Mouse (Mus musculus) liver, embryonic 12.5 days (tissue): ENCODE data around the gene Rap1a. TPM values are rescaled to one million over a fixed set of nuclear protein-coding genes. Genes with fewer than 3 reads are reported as not detected.

ENCODE experiments used
- ATAC-seq: fragments of 200-750 bp; cut with Nextera tagmentation; 2 replicates; pipeline ENCODE4 v1.8.0; 2017; ENCODE audit warnings: moderate number of reproducible peaks, mild to moderate bottlenecking, moderate library complexity
- H3K27ac ChIP-seq: fragments of 300-500 bp; sonication (generic); 2 replicates; pipeline ENCODE4 v1.5.1; 2016; ENCODE audit warnings: mild to moderate bottlenecking
- H3K27me3 ChIP-seq: fragments of 300-500 bp; sonication (generic); replicated peaks from 2 replicates; pipeline ENCODE4 v1.6.1; 2016; ENCODE audit warnings: mild to moderate bottlenecking, moderate library complexity
- H3K36me3 ChIP-seq: fragments of 300-500 bp; sonication (generic); 2 replicates; pipeline ENCODE4 v1.6.1; 2016; ENCODE audit warnings: mild to moderate bottlenecking, moderate library complexity
- H3K4me1 ChIP-seq: fragments of 300-500 bp; sonication (generic); 2 replicates; pipeline ENCODE4 v1.6.1; 2016
- H3K4me2 ChIP-seq: fragments of 300-500 bp; sonication (generic); 2 replicates; pipeline ENCODE4 v1.6.1; 2016; ENCODE audit warnings: mild to moderate bottlenecking, moderate library complexity
- H3K4me3 ChIP-seq: fragments of 300-500 bp; sonication (generic); 2 replicates; pipeline ENCODE4 v1.5.1; 2016; ENCODE audit warnings: mild to moderate bottlenecking, moderate library complexity
- H3K9ac ChIP-seq: fragments of 300-500 bp; sonication (generic); 2 replicates; pipeline ENCODE4 v1.6.1; 2016; ENCODE audit warnings: mild to moderate bottlenecking, moderate library complexity
- H3K9me3 ChIP-seq: fragments of 300-500 bp; sonication (generic); replicated peaks from 2 replicates; pipeline ENCODE4 v1.6.1; 2016; ENCODE audit warnings: mild to moderate bottlenecking, moderate library complexity
- WGBS: fragments of 180-500 bp; shearing (Covaris S2); methylation state at CpG from one replicate; pipeline ENCODE4 v1.1.7; 2016; ENCODE audit not compliant: insufficient replicate concordance; 5-methylcytosine and 5-hydroxymethylcytosine counted together
- polyA plus RNA-seq: library from polyadenylated mRNA; unstranded; fragments of >200 nt; fragmentation: Nextera tagmentation; extraction: Ambion mirVana; gene quantifications from 2 replicates; pipeline ENCODE4 v1.2.1, GENCODE M21; 2016

Gene Rap1a
- polyA plus RNA-seq, 1 experiment from 2014 or later: 122 TPM

GRCm38 (mm10) chr3:105821504-105821903 lies 20.4 kb upstream of the Rap1a start:
- ATAC-seq: no peak
- H3K27ac ChIP-seq: no peak overlapping the region
- 83% methylated on average over 3 of the region's 3 CpGs for WGBS

GRCm38 (mm10) chr3:105820272-105820671 lies 19.1 kb upstream of the Rap1a start:
- no peak for ATAC-seq
- WGBS: 80% methylated on average over 3 of the region's 3 CpGs
- H3K9me3 ChIP-seq: no peaks in the 10 kb centered on the region
- H3K27ac ChIP-seq: no peak overlapping the region
- H3K4me3 ChIP-seq: no peak overlapping the region
- H3K9ac ChIP-seq: no peak overlapping the region
- H3K27me3 ChIP-seq: no peaks in the 10 kb centered on the region
- peaks cover 47% of the 10 kb centered on the region for H3K4me1 ChIP-seq
- H3K4me2 ChIP-seq: no peak overlapping the region
- H3K36me3 ChIP-seq: no peaks in the 10 kb centered on the region

More at GRCm38 (mm10) chr3:105821504-105821903, 20.4 kb upstream of the Rap1a start:
- no peak overlapping the region for H3K4me3 ChIP-seq
- no peak overlapping the region for H3K4me2 ChIP-seq
- H3K9me3 ChIP-seq: no peaks in the 10 kb centered on the region
- H3K27me3 ChIP-seq: no peaks in the 10 kb centered on the region
- no peak overlapping the region for H3K9ac ChIP-seq
- H3K36me3 ChIP-seq: no peaks in the 10 kb centered on the region
- H3K4me1 ChIP-seq: peaks cover 44% of the 10 kb centered on the region

GRCm38 (mm10) chr3:105818130-105819004 lies 17.2 kb upstream of the Rap1a start:
- Histone ChIP-seq H3K9ac (no peak overlapping the region), H3K36me3 (no peaks in the 10 kb centered on the region), H3K4me2 (no peak overlapping the region), H3K27ac (no peak overlapping the region), H3K9me3 (no peaks in the 10 kb centered on the region), H3K4me3 (no peak overlapping the region), H3K4me1 (peaks cover 46% of the 10 kb centered on the region), H3K27me3 (no peaks in the 10 kb centered on the region)
- 23% methylated on average over 6 of the region's 6 CpGs for WGBS
- ATAC-seq: no peak

- Histone ChIP-seq H3K4me2 (no peak overlapping the region), H3K36me3 (no peaks in the 10 kb centered on the region), H3K27ac (no peak overlapping the region), H3K9me3 (no peaks in the 10 kb centered on the region), H3K4me1 (peaks cover 67% of the 10 kb centered on the region), H3K9ac (no peak overlapping the region), H3K27me3 (no peaks in the 10 kb centered on the region), H3K4me3 (no peak overlapping the region)
- 33% methylated on average over 8 of the region's 8 CpGs for WGBS
- no peak for ATAC-seq
Observed at GRCm38 (mm10) chr3:105816089-105816488, 15.0 kb upstream of the Rap1a start.

- H3K27me3 ChIP-seq: no peaks in the 10 kb centered on the region
- no peaks in the 10 kb centered on the region for H3K36me3 ChIP-seq
- peak; percentile 99 for ATAC-seq
- peak overlapping the region; percentile 75 for H3K27ac ChIP-seq
- H3K4me1 ChIP-seq: peaks cover 73% of the 10 kb centered on the region
- H3K4me3 ChIP-seq: no peak overlapping the region
- H3K9me3 ChIP-seq: no peaks in the 10 kb centered on the region
- 34% methylated on average over 10 of the region's 10 CpGs for WGBS
- H3K9ac ChIP-seq: no peak overlapping the region
- peak overlapping the region; percentile 39 for H3K4me2 ChIP-seq
Observed at GRCm38 (mm10) chr3:105815236-105815904, 14.2 kb upstream of the Rap1a start.

GRCm38 (mm10) chr3:105811146-105811545 lies 10.0 kb upstream of the Rap1a start:
- 79% methylated on average over 2 of the region's 2 CpGs for WGBS
- no peak for ATAC-seq
- Histone ChIP-seq H3K9ac (0 out of 2 replicates have a peak overlapping the region, but pooled peaks have one; percentile 33), H3K4me2 (no peak overlapping the region), H3K36me3 (no peaks in the 10 kb centered on the region), H3K27me3 (no peaks in the 10 kb centered on the region), H3K27ac (peak overlapping the region; percentile 55; the same call in 1 of the 2 replicates), H3K9me3 (no peaks in the 10 kb centered on the region), H3K4me3 (no peak overlapping the region), H3K4me1 (peaks cover 90% of the 10 kb centered on the region)

- Histone ChIP-seq H3K9me3 (no peaks in the 10 kb centered on the region), H3K27ac (peak overlapping the region; percentile 96), H3K36me3 (no peaks in the 10 kb centered on the region), H3K4me3 (peak overlapping the region; percentile 34; the same call in 1 of the 2 replicates), H3K4me1 (peaks cover 85% of the 10 kb centered on the region), H3K9ac (peak overlapping the region; percentile 64), H3K27me3 (no peaks in the 10 kb centered on the region), H3K4me2 (peak overlapping the region; percentile 65)
- ATAC-seq: peak; percentile 100
- 13% methylated on average over 14 of the region's 14 CpGs for WGBS
Observed at GRCm38 (mm10) chr3:105808179-105809037, 7.3 kb upstream of the Rap1a start.

- no peaks in the 10 kb centered on the region for H3K27me3 ChIP-seq
- H3K36me3 ChIP-seq: no peaks in the 10 kb centered on the region
- no peaks in the 10 kb centered on the region for H3K9me3 ChIP-seq
- peak; percentile 17 for ATAC-seq
- H3K4me1 ChIP-seq: peaks cover 87% of the 10 kb centered on the region
- WGBS: 14% methylated on average over 1 of the region's 1 CpGs
- peak overlapping the region; percentile 65 for H3K4me2 ChIP-seq
- H3K4me3 ChIP-seq: 0 out of 2 replicates have a peak overlapping the region, but pooled peaks have one; percentile 34
- H3K9ac ChIP-seq: peak overlapping the region; percentile 64
- H3K27ac ChIP-seq: peak overlapping the region; percentile 96
Observed at GRCm38 (mm10) chr3:105807672-105808071, 6.5 kb upstream of the Rap1a start.

- ATAC-seq: no peak
- no peaks in the 10 kb centered on the region for H3K9me3 ChIP-seq
- H3K27me3 ChIP-seq: no peaks in the 10 kb centered on the region
- H3K4me1 ChIP-seq: peaks cover 87% of the 10 kb centered on the region
- H3K4me3 ChIP-seq: no peak overlapping the region
- no peak overlapping the region for H3K4me2 ChIP-seq
- H3K36me3 ChIP-seq: no peaks in the 10 kb centered on the region
- 0 out of 2 replicates have a peak overlapping the region, but pooled peaks have one; percentile 28 for H3K9ac ChIP-seq
- H3K27ac ChIP-seq: peak overlapping the region; percentile 67
- 70% methylated on average over 11 of the region's 11 CpGs for WGBS
Observed at GRCm38 (mm10) chr3:105806519-105807249, 5.5 kb upstream of the Rap1a start.

- Histone ChIP-seq H3K36me3 (no peaks in the 10 kb centered on the region), H3K4me3 (no peak overlapping the region), H3K27ac (peak overlapping the region; percentile 97; the same call in 1 of the 2 replicates), H3K4me1 (peaks cover 75% of the 10 kb centered on the region), H3K27me3 (no peaks in the 10 kb centered on the region), H3K9me3 (no peaks in the 10 kb centered on the region), H3K9ac (0 out of 2 replicates have a peak overlapping the region, but pooled peaks have one; percentile 14), H3K4me2 (no peak overlapping the region)
- no peak for ATAC-seq
- WGBS: 55% methylated on average over 11 of the region's 11 CpGs
Observed at GRCm38 (mm10) chr3:105803600-105803999, 2.5 kb upstream of the Rap1a start.

GRCm38 (mm10) chr3:105800675-105801190 lies 403 bp downstream of the Rap1a start:
- Histone ChIP-seq H3K9me3 (no peaks in the 10 kb centered on the region), H3K4me3 (peak overlapping the region; percentile 94), H3K4me2 (peak overlapping the region; percentile 79), H3K27ac (peak overlapping the region; percentile 97), H3K9ac (peak overlapping the region; percentile 93), H3K36me3 (no peaks in the 10 kb centered on the region), H3K27me3 (no peaks in the 10 kb centered on the region), H3K4me1 (peaks cover 72% of the 10 kb centered on the region)
- WGBS: under 1% methylated on average over 58 of the region's 59 CpGs
- ATAC-seq: peak; percentile 78
